Mouse (Mus musculus): Measurements from ENCODE around the gene Arhgdig. TPM values are rescaled to one million over a fixed set of nuclear protein-coding genes. Genes with fewer than 3 reads are reported as not detected.
A peak's percentile ranks its signal among the peaks of the same experiment; 100 is the strongest.

Arhgdig gene
- total RNA-seq (2017): not detected in 2 replicates

- ATAC-seq (replicated peaks in 1 of 2; ENCODE audit: insufficient read depth in 1 of 2, low FRiP score in 2 of 2, low TSS enrichment in 1 of 2, low read depth in 1 of 2, poor library complexity in 2 of 2, severe bottlenecking in 2 of 2): no peak
Observed at GRCm38 (mm10) chr17:26207686-26208085, at the start of gene Arhgdig. Arhgdig (minus strand) TSS chr17:26207786.

DNA sequence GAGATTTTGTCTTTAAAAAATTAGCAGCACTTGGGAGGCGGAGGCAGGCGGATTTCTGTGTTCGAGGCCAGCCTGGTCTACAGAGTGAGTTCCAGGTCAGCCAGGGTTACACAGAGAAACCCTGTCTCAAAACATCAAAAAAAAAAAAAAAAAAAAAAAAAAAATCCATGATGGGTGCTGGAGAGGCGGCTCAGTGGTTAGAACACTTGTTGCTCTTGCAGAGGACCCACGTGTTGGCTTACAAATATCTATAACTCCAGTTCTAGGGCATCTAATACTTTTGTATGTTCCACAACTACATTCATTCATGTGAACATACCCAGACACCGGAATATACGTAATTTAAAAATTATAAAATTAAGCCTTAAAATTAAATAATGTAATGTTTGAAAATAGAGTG lies 47.7 kb upstream of the Arhgdig start:
- ATAC-seq (replicated peaks in 1 of 2; ENCODE audit: insufficient read depth in 1 of 2, low FRiP score in 2 of 2, low TSS enrichment in 1 of 2, low read depth in 1 of 2, poor library complexity in 2 of 2, severe bottlenecking in 2 of 2): no peak

GRCm38 (mm10) chr17:26253399-26253798 lies 45.8 kb upstream of the Arhgdig start:
- ATAC-seq (replicated peaks in 1 of 2; ENCODE audit: insufficient read depth in 1 of 2, low FRiP score in 2 of 2, low TSS enrichment in 1 of 2, low read depth in 1 of 2, poor library complexity in 2 of 2, severe bottlenecking in 2 of 2): no peak

GRCm38 (mm10) chr17:26252539-26253251 lies 45.1 kb upstream of the Arhgdig start, which contains the start of gene Luc7l:
Luc7l (plus strand) TSS chr17:26252896.
- peak; percentile 83 to 92 for ATAC-seq (replicated peaks in 1 of 2; ENCODE audit: insufficient read depth in 1 of 2, low FRiP score in 2 of 2, low TSS enrichment in 1 of 2, low read depth in 1 of 2, poor library complexity in 2 of 2, severe bottlenecking in 2 of 2)

DNA sequence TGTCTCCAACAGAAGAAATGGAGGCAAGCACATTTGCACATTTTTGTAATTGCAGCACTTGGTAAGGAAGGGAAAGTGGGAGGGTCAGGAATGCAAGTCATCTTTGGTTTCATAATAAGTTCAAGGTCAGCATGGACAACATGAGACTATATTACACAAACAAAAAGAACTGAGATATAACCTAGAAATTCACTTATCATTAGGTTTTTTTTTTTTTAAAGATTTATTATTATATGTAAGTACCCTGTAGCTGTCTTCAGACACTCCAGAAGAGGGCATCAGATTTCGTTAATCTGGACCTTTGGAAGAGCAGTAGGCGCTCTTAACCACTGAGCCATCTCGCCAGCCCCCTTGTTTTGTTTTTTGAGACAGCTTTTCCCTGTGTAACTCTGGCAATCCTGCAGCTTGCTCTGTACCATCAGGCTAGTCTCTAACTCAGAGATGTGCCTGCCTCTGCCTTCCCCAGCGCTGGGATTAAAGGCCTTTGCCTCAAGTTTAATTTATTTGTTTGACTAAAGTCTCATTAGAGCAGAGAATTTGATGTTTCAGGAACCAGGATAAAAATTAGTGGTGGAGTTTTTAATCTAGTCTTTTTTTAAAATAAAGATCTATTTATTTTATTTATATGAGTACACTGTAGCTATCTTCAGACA lies 44.4 kb upstream of the Arhgdig start:
- no peak for ATAC-seq (replicated peaks in 1 of 2; ENCODE audit: insufficient read depth in 1 of 2, low FRiP score in 2 of 2, low TSS enrichment in 1 of 2, low read depth in 1 of 2, poor library complexity in 2 of 2, severe bottlenecking in 2 of 2)

DNA sequence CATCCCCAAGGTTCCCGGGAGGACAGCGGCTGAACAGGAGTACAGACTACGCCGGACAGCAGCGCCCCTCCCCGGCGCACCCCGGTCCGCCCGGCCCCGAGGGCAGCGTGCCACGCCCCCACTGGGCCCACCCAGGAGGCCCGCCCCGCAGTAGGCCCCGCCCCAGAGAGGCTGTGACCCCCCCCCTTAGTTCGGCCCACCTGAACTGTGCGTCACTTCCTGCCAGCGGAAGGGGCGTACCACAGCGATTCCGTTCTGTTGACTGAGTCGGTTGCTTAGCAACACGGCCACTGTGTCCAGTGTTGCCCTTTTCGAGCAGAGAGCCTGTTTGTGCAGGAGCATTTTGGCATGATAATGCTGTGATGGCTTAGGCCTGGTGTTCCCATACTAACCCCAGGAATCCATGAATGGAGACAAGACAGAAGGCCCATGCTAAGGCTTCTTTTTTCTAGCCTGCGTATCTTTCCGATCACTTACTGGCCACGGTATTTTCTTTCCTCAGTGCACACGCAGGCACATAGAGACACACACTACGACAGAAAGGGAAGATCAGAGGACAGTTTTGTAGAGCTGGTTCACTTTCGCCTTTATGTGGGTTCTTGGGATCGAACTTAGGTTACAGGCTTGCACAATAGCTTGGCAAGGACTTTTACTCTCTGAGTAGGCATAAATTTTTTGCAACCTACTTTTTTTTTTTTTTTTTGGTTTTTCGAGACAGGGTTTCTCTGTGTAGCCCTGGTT lies 36.7 kb upstream of the Arhgdig start, which contains the start of gene Fam234a:
TSS of gene Fam234a (minus strand) at position 142 of the 741 bp plus-strand sequence.
- ATAC-seq (replicated peaks in 1 of 2; ENCODE audit: insufficient read depth in 1 of 2, low FRiP score in 2 of 2, low TSS enrichment in 1 of 2, low read depth in 1 of 2, poor library complexity in 2 of 2, severe bottlenecking in 2 of 2): peak; percentile 92 to 96

DNA sequence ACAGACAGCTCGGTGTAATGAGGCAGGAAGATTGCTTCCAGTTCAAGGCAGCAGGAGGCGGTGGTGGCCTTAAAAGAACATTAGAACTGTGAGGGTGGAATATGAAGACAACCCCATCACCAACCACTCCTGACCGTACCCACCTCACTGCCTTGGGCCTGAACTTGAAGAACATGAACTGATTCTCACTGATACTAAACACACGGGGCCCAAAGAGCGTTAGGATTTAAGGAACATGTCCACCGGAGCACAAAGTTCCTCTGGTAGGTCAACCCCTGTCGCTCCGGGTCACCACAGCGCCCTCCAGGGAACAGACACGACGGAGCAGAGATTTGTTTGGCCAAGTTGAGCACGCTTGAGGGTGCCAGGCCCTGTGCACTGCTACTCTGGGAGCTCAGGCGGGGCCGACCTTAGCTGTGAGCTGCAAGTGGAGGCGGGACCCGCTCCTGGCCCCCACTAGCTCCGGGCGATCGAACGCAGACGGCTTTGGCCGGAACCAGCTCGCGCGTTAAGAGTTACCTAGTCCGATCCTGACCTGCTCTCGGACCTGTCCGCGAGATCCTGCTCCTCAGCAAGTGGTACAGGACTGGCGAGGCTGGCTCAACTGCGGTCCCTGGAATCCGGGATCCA lies 36.0 kb upstream of the Arhgdig start:
- ATAC-seq (replicated peaks in 1 of 2; ENCODE audit: insufficient read depth in 1 of 2, low FRiP score in 2 of 2, low TSS enrichment in 1 of 2, low read depth in 1 of 2, poor library complexity in 2 of 2, severe bottlenecking in 2 of 2): peak; percentile 61 to 76

DNA sequence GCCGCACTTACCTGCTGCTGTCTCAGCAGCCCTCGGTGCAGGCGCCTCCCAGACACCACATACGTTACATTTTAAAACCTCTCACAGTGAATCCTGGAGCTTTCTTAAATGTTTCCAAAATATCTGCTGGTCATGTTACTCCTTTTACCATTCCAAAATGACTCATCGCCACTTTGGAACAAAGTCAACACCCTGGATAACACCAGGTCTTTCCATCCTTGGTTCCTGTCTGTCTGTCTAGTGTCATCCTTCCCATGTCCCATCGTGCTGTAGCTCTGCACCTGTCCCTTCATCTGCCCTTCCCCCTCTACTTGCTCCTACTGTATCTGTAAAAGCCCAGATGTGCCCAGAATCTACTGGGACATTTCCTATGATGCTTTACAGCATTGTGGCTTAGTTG lies 33.4 kb upstream of the Arhgdig start:
- no peak for ATAC-seq (replicated peaks in 1 of 2; ENCODE audit: insufficient read depth in 1 of 2, low FRiP score in 2 of 2, low TSS enrichment in 1 of 2, low read depth in 1 of 2, poor library complexity in 2 of 2, severe bottlenecking in 2 of 2)

DNA sequence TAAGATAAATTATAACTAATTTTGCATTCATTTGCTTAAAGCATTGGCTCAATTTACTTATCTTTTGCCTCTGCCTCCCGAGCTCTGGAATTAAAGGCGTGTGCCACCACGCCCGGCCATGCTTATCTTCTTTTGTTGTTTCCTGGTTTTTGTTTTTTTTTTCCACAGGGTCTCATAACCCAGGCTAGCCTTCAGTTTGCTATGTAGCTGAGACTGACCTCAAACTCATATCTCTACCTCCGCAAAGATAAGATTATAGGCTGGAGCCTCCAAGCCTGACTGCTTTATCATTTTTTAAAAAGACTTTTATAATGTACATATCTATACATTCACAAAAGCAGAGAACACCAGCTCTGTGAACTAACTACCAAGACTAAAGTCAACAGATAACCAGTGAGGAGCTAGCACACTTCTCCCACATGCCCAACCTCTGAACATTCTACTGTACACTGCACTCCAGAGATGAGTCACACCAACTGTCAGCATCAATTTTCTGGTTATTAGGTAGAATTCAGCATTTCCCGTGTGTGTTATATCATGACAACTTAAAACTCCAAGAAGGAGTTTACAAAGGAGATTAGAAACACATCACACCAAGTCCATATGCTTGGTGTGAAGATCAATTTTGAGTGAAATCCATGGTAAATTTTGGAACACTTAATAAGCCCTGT lies 32.7 kb upstream of the Arhgdig start:
- ATAC-seq (replicated peaks in 1 of 2; ENCODE audit: insufficient read depth in 1 of 2, low FRiP score in 2 of 2, low TSS enrichment in 1 of 2, low read depth in 1 of 2, poor library complexity in 2 of 2, severe bottlenecking in 2 of 2): no peak

- ATAC-seq (replicated peaks in 1 of 2; ENCODE audit: insufficient read depth in 1 of 2, low FRiP score in 2 of 2, low TSS enrichment in 1 of 2, low read depth in 1 of 2, poor library complexity in 2 of 2, severe bottlenecking in 2 of 2): no peak
Observed at GRCm38 (mm10) chr17:26239551-26239950, 32.0 kb upstream of the Arhgdig start.

DNA sequence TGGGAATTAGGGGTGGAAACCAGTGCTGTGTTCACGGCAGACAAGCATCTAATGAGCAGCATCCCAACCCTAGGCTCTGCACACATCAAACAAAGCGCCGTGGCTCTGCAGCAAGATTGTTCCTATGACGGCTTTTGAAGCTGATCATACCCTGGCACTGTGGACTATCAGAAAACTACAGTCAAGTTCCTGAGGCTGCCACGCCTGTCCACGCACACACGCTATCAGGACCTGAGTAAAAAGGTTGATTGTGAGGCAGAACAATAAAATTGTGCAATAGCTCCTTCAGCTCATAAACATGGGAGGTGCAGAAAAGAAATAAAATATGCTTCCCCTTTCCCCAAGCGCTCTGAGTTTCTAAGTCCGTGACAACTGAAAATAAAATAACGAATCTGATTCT lies 30.1 kb upstream of the Arhgdig start:
- no peak; a peak in 1 of 4 replicates for ATAC-seq (replicated peaks in 1 of 2; ENCODE audit: insufficient read depth in 1 of 2, low FRiP score in 2 of 2, low TSS enrichment in 1 of 2, low read depth in 1 of 2, poor library complexity in 2 of 2, severe bottlenecking in 2 of 2)

DNA sequence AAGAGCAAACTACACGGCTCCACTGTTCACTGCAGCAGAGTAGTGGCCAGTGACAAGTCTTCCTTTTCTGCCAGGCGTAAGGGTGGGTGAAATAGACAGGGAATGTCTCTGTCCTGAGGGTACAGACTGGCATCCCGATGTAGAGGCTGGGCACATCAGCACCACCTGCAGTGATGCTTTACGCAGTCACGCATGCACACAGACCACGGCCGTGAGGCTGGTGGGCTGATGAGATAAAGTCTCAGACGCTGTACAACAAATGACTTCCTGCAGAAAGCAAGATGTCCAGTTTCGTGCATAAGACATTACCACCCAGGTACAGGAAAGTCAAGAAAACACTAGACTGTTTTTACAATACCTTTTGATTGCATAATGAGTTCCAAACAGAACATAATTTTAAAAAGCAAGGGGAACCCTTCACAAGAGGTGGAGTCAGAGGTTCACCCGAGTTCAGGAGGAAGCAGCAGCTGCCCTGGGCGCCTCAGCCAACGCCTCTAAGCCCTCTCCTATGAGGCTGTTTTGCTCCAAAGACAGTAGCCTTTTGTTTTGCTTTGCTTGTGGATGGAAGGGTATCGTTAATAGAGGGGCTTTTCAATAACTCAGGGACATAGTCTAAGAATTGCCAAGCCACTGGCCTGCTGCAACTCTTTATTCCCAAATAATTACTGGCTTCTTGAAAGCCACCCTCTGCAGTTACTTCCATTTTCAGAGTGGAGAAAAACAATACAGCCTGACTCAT lies 27.7 kb upstream of the Arhgdig start:
- peak; percentile 48 to 65; a peak in 2 of 4 replicates for ATAC-seq (replicated peaks in 1 of 2; ENCODE audit: insufficient read depth in 1 of 2, low FRiP score in 2 of 2, low TSS enrichment in 1 of 2, low read depth in 1 of 2, poor library complexity in 2 of 2, severe bottlenecking in 2 of 2)

DNA sequence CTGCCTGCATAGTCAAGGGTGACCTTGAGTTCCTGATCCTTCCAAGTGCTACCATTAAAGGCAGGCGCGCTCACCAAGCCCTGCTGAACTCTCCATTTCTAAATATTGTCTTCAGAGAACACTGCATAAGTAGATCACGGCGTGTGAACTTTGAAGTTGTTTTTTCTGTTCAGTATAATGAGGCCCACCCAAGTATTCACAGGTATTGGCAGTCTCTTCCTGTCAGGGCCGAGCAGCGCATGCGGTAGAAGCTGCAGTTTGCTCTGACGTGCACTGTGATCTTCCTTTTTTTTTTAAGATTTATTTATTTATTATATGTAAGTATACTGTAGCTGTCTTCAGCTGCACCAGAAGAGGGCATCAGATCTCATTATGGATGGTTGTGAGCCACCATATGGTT lies 26.8 kb upstream of the Arhgdig start:
- ATAC-seq (replicated peaks in 1 of 2; ENCODE audit: insufficient read depth in 1 of 2, low FRiP score in 2 of 2, low TSS enrichment in 1 of 2, low read depth in 1 of 2, poor library complexity in 2 of 2, severe bottlenecking in 2 of 2): no peak

GRCm38 (mm10) chr17:26232863-26233262 lies 25.3 kb upstream of the Arhgdig start:
- ATAC-seq (replicated peaks in 1 of 2; ENCODE audit: insufficient read depth in 1 of 2, low FRiP score in 2 of 2, low TSS enrichment in 1 of 2, low read depth in 1 of 2, poor library complexity in 2 of 2, severe bottlenecking in 2 of 2): no peak

DNA sequence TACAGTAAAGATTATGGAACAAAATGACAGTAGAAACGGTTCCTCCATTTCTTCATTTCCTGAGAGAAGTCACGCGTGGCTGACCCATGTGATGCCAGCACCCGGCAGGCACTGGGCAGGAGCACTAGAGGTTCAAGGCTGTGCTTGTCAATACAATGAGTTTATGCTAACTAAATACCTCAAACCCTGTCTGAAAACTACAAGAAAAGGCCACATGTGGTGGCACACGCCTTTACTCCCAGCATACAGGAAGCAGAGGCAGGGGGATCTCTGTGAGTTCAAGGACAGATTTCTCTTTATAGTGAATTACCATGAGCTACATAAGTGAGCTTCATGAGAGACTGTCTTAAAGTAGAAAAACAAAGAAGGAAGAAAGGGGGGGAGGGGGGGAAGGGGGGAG lies 23.6 kb upstream of the Arhgdig start:
- ATAC-seq (replicated peaks in 1 of 2; ENCODE audit: insufficient read depth in 1 of 2, low FRiP score in 2 of 2, low TSS enrichment in 1 of 2, low read depth in 1 of 2, poor library complexity in 2 of 2, severe bottlenecking in 2 of 2): no peak

- ATAC-seq (replicated peaks in 1 of 2; ENCODE audit: insufficient read depth in 1 of 2, low FRiP score in 2 of 2, low TSS enrichment in 1 of 2, low read depth in 1 of 2, poor library complexity in 2 of 2, severe bottlenecking in 2 of 2): no peak
Observed at GRCm38 (mm10) chr17:26229776-26230175, 22.2 kb upstream of the Arhgdig start.

- ATAC-seq (replicated peaks in 1 of 2; ENCODE audit: insufficient read depth in 1 of 2, low FRiP score in 2 of 2, low TSS enrichment in 1 of 2, low read depth in 1 of 2, poor library complexity in 2 of 2, severe bottlenecking in 2 of 2): no peak
Observed at GRCm38 (mm10) chr17:26225150-26225549, 17.6 kb upstream of the Arhgdig start.
